ENCODE assay signal across 10 mouse cellular contexts in the genomic region with DNA sequence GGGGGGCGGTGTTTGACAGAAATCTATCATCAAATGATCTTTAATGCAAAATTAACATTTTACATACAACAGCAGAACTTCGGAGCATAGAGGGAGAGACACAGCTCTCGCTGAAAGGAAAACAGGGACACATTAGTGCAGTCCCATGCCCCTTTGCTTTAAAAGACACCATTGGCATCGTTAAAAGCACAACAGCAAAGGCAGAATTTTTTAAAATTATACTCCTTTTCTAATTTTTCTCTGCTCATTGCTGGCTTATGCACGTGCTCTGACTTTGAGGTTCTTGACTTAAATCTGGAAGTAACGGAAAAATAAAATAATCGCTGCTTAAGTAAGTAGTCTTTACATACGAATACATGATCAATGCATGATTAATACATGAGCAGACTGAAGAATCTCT.
A peak's percentile ranks its signal among the peaks of the same experiment; 100 is the strongest.
DNase-seq lines count a peak whose midpoint lies in the region; ATAC-seq and TF ChIP-seq lines count a peak whose summit lies in the region.
"Had no signal": no experiment of that assay in that cellular context is flagged by ENCODE, and none has a peak within 500 bp of the region (broad histone marks: within the 10 kb centered on the region; RNA-seq: fewer than 3 reads in every experiment).

No protein-coding gene starts in this region.

- H3K4me3 ChIP-seq in kidney, embryonic 16.5 days (ENCODE audit: low read length), result peak overlapping the region; percentile 26
- H3K4me3 ChIP-seq in forebrain, embryonic 12.5 days (replicated peaks), result peak overlapping the region; percentile 27
- no peak overlapping the region; the same call in 1 of the 2 replicates for H3K4me3 ChIP-seq in intestine, postnatal 0 days (ENCODE audit: low read depth, low read length)
- H3K4me3 ChIP-seq in neural tube, embryonic 12.5 days, result no peak overlapping the region
- no peak overlapping the region for H3K4me3 ChIP-seq in cerebellum, adult 2 months (replicated peaks; ENCODE audit: insufficient read depth, low read depth, low read length)

- H3K9ac ChIP-seq in kidney, embryonic 16.5 days (replicated peaks; ENCODE audit: low read length), result 0 out of 2 replicates have a peak overlapping the region, but pooled peaks have one; percentile 17
- H3K9ac ChIP-seq in forebrain, embryonic 12.5 days, result no peak overlapping the region
- no peak overlapping the region for H3K9ac ChIP-seq in intestine, postnatal 0 days (ENCODE audit: low read depth, low read length)
- peak overlapping the region; percentile 17; the same call in 1 of the 2 replicates for H3K9ac ChIP-seq in neural tube, embryonic 12.5 days

- no peak for DNase-seq in kidney, adult 18-20 months
- DNase-seq in cerebellum, postnatal 10 days, result no peak
- no peak for DNase-seq in kidney, adult 8-10 months
- no peak for DNase-seq in cerebellum, adult 2 months
- DNase-seq: cerebellum, postnatal 25 days; thymus, postnatal 4 days had no signal

- H3K36me3 ChIP-seq in kidney, embryonic 16.5 days (ENCODE audit: insufficient read depth, low read length), result no peaks in the 10 kb centered on the region
- H3K36me3 ChIP-seq in forebrain, embryonic 12.5 days (replicated peaks), result no peaks in the 10 kb centered on the region
- no peaks in the 10 kb centered on the region for H3K36me3 ChIP-seq in intestine, postnatal 0 days (ENCODE audit: control insufficient read depth, insufficient read depth)
- H3K36me3 ChIP-seq in neural tube, embryonic 12.5 days, result no peaks in the 10 kb centered on the region

- 45% methylated on average over 8 of the region's 8 CpGs for WGBS in kidney, embryonic 16.5 days
- WGBS in forebrain, embryonic 12.5 days, result 12% methylated on average over 8 of the region's 8 CpGs
- WGBS in intestine, postnatal 0 days, result 62% methylated on average over 8 of the region's 8 CpGs
- 49% methylated on average over 8 of the region's 8 CpGs for WGBS in neural tube, embryonic 12.5 days
- WGBS in cerebellum, adult 2 months, result 49% methylated on average over 8 of the region's 8 CpGs

- peak overlapping the region; percentile 48 for H3K4me2 ChIP-seq in kidney, embryonic 16.5 days (replicated peaks; ENCODE audit: low read depth, low read length)
- H3K4me2 ChIP-seq in forebrain, embryonic 12.5 days, result peak overlapping the region; percentile 52
- H3K4me2 ChIP-seq in intestine, postnatal 0 days (replicated peaks; ENCODE audit: low read depth), result peak overlapping the region; percentile 35; the same call in 1 of the 2 replicates
- H3K4me2 ChIP-seq in neural tube, embryonic 12.5 days (replicated peaks), result peak overlapping the region; percentile 55

- no peaks in the 10 kb centered on the region for H3K27me3 ChIP-seq in kidney, embryonic 16.5 days (ENCODE audit: insufficient read depth, low read length)
- H3K27me3 ChIP-seq in forebrain, embryonic 12.5 days, result peaks cover 37% of the 10 kb centered on the region
- no peaks in the 10 kb centered on the region for H3K27me3 ChIP-seq in intestine, postnatal 0 days (replicated peaks; ENCODE audit: control insufficient read depth, insufficient read depth, low read length)
- H3K27me3 ChIP-seq in neural tube, embryonic 12.5 days (replicated peaks), result peaks cover 11% of the 10 kb centered on the region; the same call in 1 of the 2 replicates
- no peaks in the 10 kb centered on the region; the same call in 1 of the 2 replicates for H3K27me3 ChIP-seq in cerebellum, adult 2 months (ENCODE audit: control insufficient read depth, insufficient read depth, low read length)

- TF ChIP-seq CTCF in intestine, postnatal 0 days (IDR thresholded peaks at IDR 0.05; ENCODE audit: low read depth), result no peak
- TF ChIP-seq CTCF in cerebellum, adult 2 months (IDR thresholded peaks at IDR 0.05; ENCODE audit: borderline replicate concordance, insufficient read depth, low read depth, low read length), result no peak

- H3K4me1 ChIP-seq in kidney, embryonic 16.5 days (ENCODE audit: insufficient read depth, low read length), result peaks cover 12% of the 10 kb centered on the region; the same call in 1 of the 2 replicates
- peaks cover 29% of the 10 kb centered on the region for H3K4me1 ChIP-seq in forebrain, embryonic 12.5 days
- no peaks in the 10 kb centered on the region for H3K4me1 ChIP-seq in intestine, postnatal 0 days (replicated peaks; ENCODE audit: control insufficient read depth, insufficient read depth, low read length)
- H3K4me1 ChIP-seq in neural tube, embryonic 12.5 days, result peaks cover 11% of the 10 kb centered on the region; the same call in 1 of the 2 replicates
- H3K4me1 ChIP-seq in cerebellum, adult 2 months (ENCODE audit: control insufficient read depth, insufficient read depth, low read length), result no peaks in the 10 kb centered on the region

- no peak for ATAC-seq in kidney, embryonic 16.5 days (ENCODE audit: low FRiP score, low TSS enrichment)
- no peak for ATAC-seq in forebrain, embryonic 12.5 days (ENCODE audit: low FRiP score)
- no peak for ATAC-seq in intestine, postnatal 0 days
- ATAC-seq in neural tube, embryonic 12.5 days (ENCODE audit: low FRiP score, low read depth), result no peak

- no peak for TF ChIP-seq POLR2A in cerebellum, adult 2 months (IDR thresholded peaks at IDR 0.05; ENCODE audit: borderline replicate concordance, insufficient read depth, low read length)

- H3K27ac ChIP-seq in kidney, embryonic 16.5 days (ENCODE audit: low read length), result no peak overlapping the region
- no peak overlapping the region for H3K27ac ChIP-seq in forebrain, embryonic 12.5 days
- no peak overlapping the region for H3K27ac ChIP-seq in intestine, postnatal 0 days (ENCODE audit: low read depth, low read length)
- no peak overlapping the region for H3K27ac ChIP-seq in neural tube, embryonic 12.5 days
- H3K27ac ChIP-seq in cerebellum, adult 2 months (ENCODE audit: insufficient read depth, low read length), result no peak overlapping the region

- no peaks in the 10 kb centered on the region for H3K9me3 ChIP-seq in kidney, embryonic 16.5 days (ENCODE audit: low read length)
- no peaks in the 10 kb centered on the region for H3K9me3 ChIP-seq in forebrain, embryonic 12.5 days
- no peaks in the 10 kb centered on the region for H3K9me3 ChIP-seq in intestine, postnatal 0 days (ENCODE audit: control insufficient read depth)
- no peaks in the 10 kb centered on the region for H3K9me3 ChIP-seq in neural tube, embryonic 12.5 days

Comparison
In these comparisons a context has a peak if more than half of its experiments do, and no peak if none do; other contexts are left out.
1. H3K4me3 ChIP-seq: peak in kidney, embryonic 16.5 days (single experiment) and forebrain, embryonic 12.5 days (single experiment); none in intestine, postnatal 0 days (single experiment), neural tube, embryonic 12.5 days (single experiment) and cerebellum, adult 2 months (single experiment).
2. H3K9ac ChIP-seq: peak in kidney, embryonic 16.5 days (single experiment) and neural tube, embryonic 12.5 days (single experiment); none in forebrain, embryonic 12.5 days (single experiment) and intestine, postnatal 0 days (single experiment).
3. Peak in every context shown above with its lines, with median percentiles within 50 percentile points of each other: H3K4me2 ChIP-seq.